In the genomic region with DNA sequence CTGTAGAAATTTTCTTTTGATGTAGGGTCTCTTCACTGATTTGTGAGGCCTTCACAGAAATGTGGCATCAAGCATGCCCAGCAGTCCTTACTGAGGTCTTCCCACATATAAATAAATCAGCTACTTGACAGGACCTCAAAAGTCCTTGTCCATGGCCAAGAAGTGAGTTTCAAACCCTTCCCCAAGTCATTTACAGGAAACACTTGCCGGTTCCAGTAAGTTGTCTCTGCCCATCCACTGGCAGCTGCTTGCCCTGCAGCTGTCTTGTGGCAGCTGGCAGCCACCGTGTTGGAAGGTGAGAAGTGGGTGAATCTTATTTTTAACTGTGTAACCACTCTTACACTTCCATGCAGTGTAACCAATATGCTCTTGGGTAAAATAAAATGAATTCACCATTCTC, we compare ENCODE assay signal across 25 mouse cellular contexts.
A peak's percentile ranks its signal among the peaks of the same experiment; 100 is the strongest.
DNase-seq lines count a peak whose midpoint lies in the region; ATAC-seq and TF ChIP-seq lines count a peak whose summit lies in the region.
"Had no signal": no experiment of that assay in that cellular context is flagged by ENCODE, and none has a peak within 500 bp of the region (broad histone marks: within the 10 kb centered on the region; RNA-seq: fewer than 3 reads in every experiment).

No protein-coding gene starts in this region.

- 74% methylated on average over 2 of the region's 2 CpGs for WGBS in heart, embryonic 10.5 days

- H3K9me3 ChIP-seq in heart, embryonic 10.5 days, result no peaks in the 10 kb centered on the region
- H3K9me3 ChIP-seq: embryonic facial prominence, embryonic 13.5 days; forebrain, embryonic 13.5 days; hindbrain, embryonic 12.5 days; kidney, embryonic 15.5 days had no signal

- no peak overlapping the region for H3K4me3 ChIP-seq in heart, embryonic 10.5 days
- H3K4me3 ChIP-seq in myocyte, result no peak overlapping the region
- H3K4me3 ChIP-seq: embryonic facial prominence, embryonic 13.5 days; erythroblast, embryonic 14.5 days; forebrain, embryonic 13.5 days; hindbrain, embryonic 12.5 days; kidney, embryonic 15.5 days; left cerebral cortex, adult 2 months had no signal

- no peaks in the 10 kb centered on the region for H3K27me3 ChIP-seq in heart, embryonic 10.5 days (ENCODE audit: insufficient read depth, poor library complexity, severe bottlenecking)
- no peaks in the 10 kb centered on the region for H3K27me3 ChIP-seq in myocyte (ENCODE audit: control insufficient read depth, insufficient read depth, insufficient read length)
- H3K27me3 ChIP-seq: embryonic facial prominence, embryonic 13.5 days; forebrain, embryonic 13.5 days; hindbrain, embryonic 12.5 days; kidney, embryonic 15.5 days had no signal

- peak; percentile 63 for DNase-seq in heart, adult 11 months
- no peak for DNase-seq in heart, embryonic 10.5 days (ENCODE audit: low spot score)
- DNase-seq in 416B (ENCODE audit: low read depth), result peak; percentile 63
- DNase-seq in brain, adult 2 months (ENCODE audit: low read depth, low spot score), result peak; percentile 21
- DNase-seq in liver, result no peak
- DNase-seq: B cell, adult 2 months; cerebellum, adult 2 months; cerebellum, postnatal 25 days; embryo, embryonic 11 days; heart, postnatal 14 days; liver, postnatal 0 days; thymus, adult 2 months had no signal

- peaks cover 7% of the 10 kb centered on the region; the same call in 1 of the 2 replicates for H3K4me1 ChIP-seq in heart, embryonic 10.5 days
- H3K4me1 ChIP-seq: forebrain, embryonic 13.5 days; hindbrain, embryonic 12.5 days; kidney, embryonic 15.5 days had no signal

- peak overlapping the region; percentile 18 for H3K4me2 ChIP-seq in myocyte (ENCODE audit: low read depth)
- H3K4me2 ChIP-seq: embryonic facial prominence, embryonic 13.5 days; forebrain, embryonic 13.5 days; heart, embryonic 11.5 days; hindbrain, embryonic 12.5 days; kidney, embryonic 15.5 days; midbrain, embryonic 11.5 days had no signal

- H3K27ac ChIP-seq in heart, embryonic 10.5 days, result no peak overlapping the region
- H3K27ac ChIP-seq: embryonic facial prominence, embryonic 13.5 days; forebrain, embryonic 13.5 days; hindbrain, embryonic 12.5 days; kidney, embryonic 15.5 days; left cerebral cortex, adult 2 months had no signal

- ATAC-seq in CD4-positive, CD25-positive, alpha-beta regulatory T cell, adult 4 months, result no peak
- ATAC-seq: activated CD4-positive, CD25-positive, alpha-beta regulatory T cell, adult 4 months; forebrain, embryonic 13.5 days; intestine, postnatal 0 days; liver, postnatal 0 days; lung, postnatal 0 days had no signal

- no peaks in the 10 kb centered on the region for H3K79me2 ChIP-seq in myocyte (ENCODE audit: control insufficient read depth, insufficient read depth)

- no peak overlapping the region for H3ac ChIP-seq in myocyte (ENCODE audit: control insufficient read depth, insufficient read length)

- no peak for TF ChIP-seq POLR2A in myocyte (IDR thresholded peaks at IDR 0.05; ENCODE audit: insufficient read length, low read depth)

- H3K36me3 ChIP-seq in heart, embryonic 10.5 days, result no peaks in the 10 kb centered on the region
- no peaks in the 10 kb centered on the region for H3K36me3 ChIP-seq in myocyte (ENCODE audit: control insufficient read depth, insufficient read depth)
- H3K36me3 ChIP-seq: embryonic facial prominence, embryonic 13.5 days; hindbrain, embryonic 12.5 days; kidney, embryonic 15.5 days had no signal

TF ChIP-seq in myocyte, 11 proteins besides CTCF, POLR2A, EP300 and RAD21:
- TF ChIP-seq TCF12 (IDR thresholded peaks at IDR 0.05; ENCODE audit: insufficient read depth, poor library complexity, severe bottlenecking), result peak; percentile 97
- TF ChIP-seq USF1 (IDR thresholded peaks at IDR 0.05; ENCODE audit: low read depth), result no peak
- no peak for TF ChIP-seq E2F4 (IDR thresholded peaks at IDR 0.05; ENCODE audit: insufficient read depth)
- TF ChIP-seq REST (IDR thresholded peaks at IDR 0.05; ENCODE audit: insufficient read depth, insufficient read length), result no peak
- no peak for TF ChIP-seq CEBPB (IDR thresholded peaks at IDR 0.05; ENCODE audit: insufficient read depth, poor library complexity, severe bottlenecking)
- TF ChIP-seq TCF3 (IDR thresholded peaks at IDR 0.05; ENCODE audit: insufficient read length, low read depth), result peak; percentile 98
- peak; percentile 97 to 99 (median 99) for TF ChIP-seq MYOD1 (IDR thresholded peaks at IDR 0.05; ENCODE audit: control insufficient read depth in 1 of 3, insufficient read length in 2 of 3, low read depth in 2 of 3)
- TF ChIP-seq MAX (IDR thresholded peaks at IDR 0.05; ENCODE audit: low read depth), result no peak
- TF ChIP-seq SRF (IDR thresholded peaks at IDR 0.05; ENCODE audit: control insufficient read depth, insufficient read length, low read depth), result no peak
- TF ChIP-seq MYOG (IDR thresholded peaks at IDR 0.05; ENCODE audit: control insufficient read depth in 1 of 3, insufficient read depth in 1 of 3, insufficient read length in 2 of 3, low read depth in 2 of 3), result peak; percentile 97 to 100 (median 99)
- no peak for TF ChIP-seq POLR2AphosphoS2 (IDR thresholded peaks at IDR 0.05; ENCODE audit: insufficient read length, low read depth)
TF ChIP-seq in myocyte: peak in this region for 4.

Comparison
In these comparisons a context has a peak if more than half of its experiments do, and no peak if none do; other contexts are left out.
1. DNase-seq: peak in heart, adult 11 months (single experiment), 416B (single experiment) and brain, adult 2 months (single experiment); none in heart, embryonic 10.5 days (single experiment) and liver (single experiment).